Mouse (Mus musculus): ENCODE results near the gene Slc35a1. TPM values are rescaled to one million over a fixed set of nuclear protein-coding genes. Genes with fewer than 3 reads are reported as not detected.

Gene Slc35a1
- total RNA-seq, 2 experiments from 2014 or later, result 15.0 to 16.1 TPM

Other genes with a start within 250 kb of the Slc35a1 start
- 10 to 100 TPM; 52.5 to 56.3 TPM for gene Akirin2, start 136.5 kb downstream of the Slc35a1 start, total RNA-seq (2021)
- gene Orc3, start 72.5 kb downstream of the Slc35a1 start, total RNA-seq (2021), result 10 to 100 TPM; 35.7 TPM
- gene Rars2, start 72.5 kb downstream of the Slc35a1 start, total RNA-seq (2021), result 10 to 100 TPM; 29.4 to 30.5 TPM
- gene Cfap206, start 42.8 kb upstream of the Slc35a1 start, total RNA-seq (2021), result under 1 TPM; 0.18 to 0.22 TPM
- not detected for gene Gm136, start 68.8 kb upstream of the Slc35a1 start, total RNA-seq (2021)
- 10 to 100 TPM; 57.9 to 59.8 TPM for gene Smim8, start 91.0 kb upstream of the Slc35a1 start, total RNA-seq (2021)
- gene Zfp292, start 195.5 kb upstream of the Slc35a1 start, total RNA-seq (2021), result 10 to 100 TPM; 14.6 to 15.6 TPM
- not detected for gene Cga, start 206.3 kb upstream of the Slc35a1 start, total RNA-seq (2021)